Mouse (Mus musculus) embryo, embryonic 10 days (tissue): ENCODE measurements around the gene Clps.
"Not testable (repeated sequence)": the region's sequence is repeated elsewhere in the genome, so short reads cannot be mapped to it uniquely, and the experiment has no call there.

Source experiments
- DNase-seq: peaks from one replicate; pipeline ENCODE4 v3.0.0-alpha.2; 2015; ENCODE audit warnings: low spot score

The Clps gene

GRCm38 (mm10) chr17:28560598-28560997 lies at the start of gene Clps:
Gene Clps (minus strand): TSS chr17:28560766.
- no peak for DNase-seq

GRCm38 (mm10) chr17:28609543-28609942 lies 49.0 kb upstream of the Clps start:
- no peak for DNase-seq

- no peak for DNase-seq
These were observed 41.1 kb upstream of the Clps start for GRCm38 (mm10) chr17:28601557-28602250.

- DNase-seq, result no peak
These were observed 40.2 kb upstream of the Clps start for GRCm38 (mm10) chr17:28600780-28601179.

- no peak for DNase-seq
These were observed 33.4 kb upstream of the Clps start for GRCm38 (mm10) chr17:28593965-28594364.

GRCm38 (mm10) chr17:28592998-28593397 lies 32.4 kb upstream of the Clps start:
- DNase-seq, result peak; percentile 84

- no peak for DNase-seq
These were observed 30.9 kb upstream of the Clps start for GRCm38 (mm10) chr17:28591476-28591875.

- no peak for DNase-seq
These were observed 30.0 kb upstream of the Clps start for GRCm38 (mm10) chr17:28590596-28590995.

- DNase-seq, result no peak
These were observed 28.0 kb upstream of the Clps start for GRCm38 (mm10) chr17:28588591-28588990.

GRCm38 (mm10) chr17:28586509-28586908 lies 25.9 kb upstream of the Clps start:
- DNase-seq, result no peak

GRCm38 (mm10) chr17:28581056-28581455 lies 20.5 kb upstream of the Clps start:
- no peak for DNase-seq

GRCm38 (mm10) chr17:28580396-28580795 lies 19.8 kb upstream of the Clps start:
- DNase-seq, result peak; percentile 93

- peak; percentile 87 for DNase-seq
These were observed 14.9 kb upstream of the Clps start, which contains the start of gene Lhfpl5 for GRCm38 (mm10) chr17:28575244-28576125. Gene Lhfpl5 (plus strand): TSS chr17:28575641.

- DNase-seq, result no peak
These were observed 12.4 kb upstream of the Clps start for GRCm38 (mm10) chr17:28572941-28573340.

- DNase-seq, result no peak
These were observed 12.0 kb upstream of the Clps start for GRCm38 (mm10) chr17:28572521-28572920.

- DNase-seq, result no peak
These were observed 11.3 kb upstream of the Clps start for GRCm38 (mm10) chr17:28571868-28572267.

GRCm38 (mm10) chr17:28567541-28567940 lies 7.0 kb upstream of the Clps start:
- no peak for DNase-seq

GRCm38 (mm10) chr17:28565181-28565580 lies 4.6 kb upstream of the Clps start:
- no peak for DNase-seq

GRCm38 (mm10) chr17:28561613-28562012 lies 1.0 kb upstream of the Clps start:
- no peak for DNase-seq

GRCm38 (mm10) chr17:28557772-28558171 lies 2.8 kb downstream of the Clps start:
- DNase-seq, result no peak

- peak; percentile 55 for DNase-seq
These were observed 3.8 kb downstream of the Clps start for GRCm38 (mm10) chr17:28556635-28557396.

GRCm38 (mm10) chr17:28554021-28554420 lies 6.5 kb downstream of the Clps start:
- DNase-seq, result not testable (repeated sequence)
